Mouse (Mus musculus) liver, postnatal 0 days (tissue): ENCODE measurements around the gene Camta1.

Experiments used
- CTCF ChIP-seq: sonication (generic); IDR thresholded peaks from 2 replicates; pipeline ENCODE4 v1.5.1; 2016; ENCODE audit warnings: antibody characterized with exemption, low read depth
- EP300 ChIP-seq: IDR thresholded peaks from 2 replicates; pipeline ENCODE4 v1.6.1; 2016; ENCODE audit warnings: antibody characterized with exemption, low read depth, mild to moderate bottlenecking

DNA sequence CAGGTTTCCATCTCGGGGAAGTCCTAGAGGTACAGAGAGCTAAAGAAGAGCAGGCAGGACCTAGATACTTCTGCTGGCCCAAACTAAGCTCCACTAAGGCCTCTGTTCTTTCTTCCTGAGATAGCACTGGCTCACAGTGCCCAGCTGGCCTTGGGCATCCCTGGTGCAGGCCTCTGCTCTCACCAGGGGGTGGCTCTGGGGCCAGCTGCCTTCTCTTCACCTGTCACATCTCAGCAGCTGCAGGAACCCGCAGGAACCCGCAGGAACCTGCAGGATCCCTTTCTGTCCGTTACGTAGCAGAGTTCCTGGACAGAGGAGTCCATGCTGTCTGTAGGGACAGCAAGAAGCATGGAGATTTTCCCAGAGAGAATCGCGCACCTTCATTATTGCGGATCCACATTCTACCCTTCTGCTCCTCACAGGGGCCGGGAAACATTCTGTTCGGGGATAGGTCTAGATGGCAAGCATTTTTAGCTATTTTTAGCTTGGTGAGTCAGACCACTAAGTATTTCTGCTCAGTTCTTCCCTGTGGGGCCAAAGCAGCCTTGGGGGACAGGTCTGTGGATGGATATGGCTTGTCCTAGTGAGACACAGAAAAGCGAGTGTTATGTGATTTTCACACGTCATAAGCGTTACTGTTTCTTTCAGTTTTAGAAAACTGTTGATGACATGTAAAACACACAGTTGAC is 566.0 kb downstream of the Camta1 start:
- TF ChIP-seq CTCF (no peak), EP300 (no peak)
